Mouse (Mus musculus) ovary, postnatal 36 days (tissue): ENCODE data around the gene Grin3b.

ENCODE experiments used
- DNase-seq: peaks from one replicate; pipeline ENCODE4 v3.0.0; 2022; ENCODE audit warnings: low spot score, mixed read lengths

Gene Grin3b

DNA sequence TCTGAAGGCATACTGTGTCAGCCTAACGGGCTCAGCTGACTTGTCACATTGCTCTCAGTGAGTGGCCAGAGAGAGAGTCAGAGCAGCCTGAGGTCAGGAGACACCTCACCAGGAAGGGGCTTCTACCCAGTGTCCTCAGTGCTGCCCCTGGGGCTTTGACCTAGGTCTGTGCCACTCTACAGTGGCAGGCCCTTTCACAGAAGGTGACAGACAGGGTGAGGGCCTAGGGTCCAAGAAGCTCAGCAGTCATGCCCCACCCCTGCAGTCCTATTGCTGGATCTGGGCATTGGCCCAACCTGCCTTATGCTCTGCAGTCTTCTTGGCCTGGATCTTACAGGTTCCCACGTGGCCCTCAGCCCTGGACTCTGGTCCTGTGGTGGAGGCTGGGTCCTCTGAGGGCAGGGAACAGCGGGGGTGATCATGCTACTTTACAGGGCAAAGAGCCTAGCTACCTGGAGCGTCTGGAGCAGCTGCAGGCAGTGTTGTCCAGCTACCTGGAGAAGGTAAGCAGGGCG lies 3.6 kb upstream of the Grin3b start:
- DNase-seq: no peak

- DNase-seq: no peak
Observed at GRCm38 (mm10) chr10:79968181-79968580, 2.3 kb upstream of the Grin3b start.

- no peak for DNase-seq
Observed at GRCm38 (mm10) chr10:79969124-79969568, 1.4 kb upstream of the Grin3b start.

DNA sequence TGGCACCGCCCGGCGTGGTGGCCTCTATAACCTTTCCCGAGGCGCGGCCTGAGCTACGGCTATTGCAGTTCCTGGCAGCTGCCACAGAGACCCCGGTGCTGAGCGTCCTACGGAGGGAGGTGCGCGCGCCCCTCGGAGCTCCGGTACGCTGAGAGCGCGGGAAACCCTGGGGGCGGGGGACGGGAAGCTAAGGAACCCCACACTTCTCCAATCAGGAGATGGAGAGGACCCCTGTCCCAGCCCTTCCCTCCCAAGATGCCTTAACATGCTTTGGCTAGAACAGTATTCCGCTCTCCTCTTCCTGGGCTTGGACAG lies 625 bp downstream of the Grin3b start:
- DNase-seq: no peak

DNA sequence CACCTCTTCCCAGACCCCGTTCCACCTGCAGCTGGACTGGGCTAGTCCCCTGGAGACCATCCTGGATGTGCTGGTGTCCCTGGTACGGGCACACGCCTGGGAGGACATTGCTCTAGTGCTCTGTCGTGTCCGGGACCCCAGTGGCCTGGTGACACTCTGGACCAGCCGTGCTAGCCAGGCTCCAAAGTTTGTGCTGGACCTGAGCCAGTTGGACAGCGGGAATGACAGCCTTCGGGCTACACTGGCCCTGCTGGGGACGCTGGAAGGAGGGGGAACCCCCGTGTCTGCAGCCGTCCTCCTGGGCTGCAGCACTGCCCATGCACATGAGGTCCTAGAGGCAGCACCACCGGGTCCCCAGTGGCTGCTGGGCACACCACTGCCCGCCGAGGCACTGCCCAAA lies 2.3 kb downstream of the Grin3b start:
- DNase-seq: no peak

DNA sequence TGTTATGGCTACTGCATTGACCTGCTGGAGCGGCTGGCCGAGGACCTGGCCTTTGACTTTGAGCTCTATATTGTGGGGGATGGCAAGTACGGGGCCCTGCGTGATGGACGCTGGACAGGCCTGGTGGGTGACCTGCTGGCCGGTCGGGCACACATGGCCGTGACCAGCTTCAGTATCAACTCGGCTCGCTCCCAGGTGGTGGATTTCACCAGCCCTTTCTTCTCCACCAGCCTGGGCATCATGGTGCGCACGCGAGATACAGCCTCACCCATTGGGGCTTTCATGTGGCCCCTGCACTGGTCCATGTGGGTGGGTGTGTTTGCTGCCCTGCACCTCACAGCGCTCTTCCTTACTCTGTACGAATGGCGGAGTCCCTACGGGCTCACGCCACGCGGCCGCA lies 3.6 kb downstream of the Grin3b start:
- DNase-seq: no peak

DNA sequence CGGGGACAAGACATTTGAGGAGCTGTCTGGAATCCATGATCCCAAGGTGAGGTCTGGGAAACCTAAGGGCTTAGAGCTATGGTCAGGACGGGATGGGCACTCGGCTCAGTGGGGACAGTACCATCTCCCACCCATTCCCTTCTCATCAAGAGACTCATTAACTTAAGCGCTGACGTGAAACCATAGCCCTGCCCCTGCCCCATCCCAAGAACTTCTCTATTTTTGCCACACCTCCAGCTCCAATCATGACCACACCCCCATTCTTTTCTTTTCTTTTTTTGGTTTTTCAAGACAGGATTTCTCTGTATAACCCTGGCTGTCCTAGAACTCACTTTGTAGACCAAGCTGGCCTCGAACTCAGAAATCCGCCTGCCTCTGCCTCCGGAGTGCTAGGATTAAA lies 4.2 kb downstream of the Grin3b start:
- DNase-seq: no peak

- no peak for DNase-seq
Observed at GRCm38 (mm10) chr10:79976071-79976721, 5.7 kb downstream of the Grin3b start.

- no peak for DNase-seq
Observed at GRCm38 (mm10) chr10:79976722-79977107, 6.2 kb downstream of the Grin3b start.

DNA sequence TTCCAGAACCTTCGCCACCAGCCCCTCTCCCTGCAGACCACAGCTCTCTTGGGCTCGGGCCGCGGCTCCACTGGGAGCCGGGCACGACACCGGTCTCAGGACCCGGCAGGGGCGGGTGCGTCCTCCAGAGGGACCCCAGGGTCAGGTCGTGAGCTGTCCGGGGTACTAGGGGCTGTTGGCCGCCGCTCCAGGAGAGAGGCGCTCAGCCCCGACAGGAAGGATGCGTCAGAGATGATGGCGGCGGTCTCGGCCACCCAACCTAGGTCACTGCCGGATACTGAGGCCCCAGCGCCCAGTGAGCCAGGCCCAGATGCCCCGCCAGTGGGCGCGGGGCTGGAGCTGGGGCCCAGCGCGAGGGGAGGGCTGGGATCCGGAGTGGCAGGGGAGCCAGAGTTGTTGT lies 6.8 kb downstream of the Grin3b start:
- DNase-seq: no peak

DNA sequence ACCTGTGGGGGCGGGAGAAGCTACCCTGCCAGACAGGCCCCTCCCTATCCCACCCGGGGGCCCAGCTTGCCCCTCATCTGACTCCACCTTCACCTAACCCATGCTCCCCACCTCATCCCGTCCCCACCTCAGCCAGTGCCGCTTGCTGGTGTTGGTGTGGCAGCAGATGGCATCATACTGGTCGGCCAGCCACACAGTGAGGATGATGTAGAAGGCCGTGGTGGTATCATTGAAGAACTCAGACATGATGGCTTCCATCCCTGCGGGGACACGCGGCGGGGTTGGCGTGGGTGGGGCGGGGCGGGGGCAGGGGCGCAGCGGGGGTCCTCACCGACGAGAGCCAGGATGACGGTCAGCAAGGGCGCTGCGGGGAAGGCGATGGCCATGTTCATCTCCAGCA lies 7.5 kb downstream of the Grin3b start:
- DNase-seq: no peak

- no peak for DNase-seq
Observed at GRCm38 (mm10) chr10:79979401-79980155, 9.1 kb downstream of the Grin3b start.

- no peak for DNase-seq
Observed at GRCm38 (mm10) chr10:79983205-79983604, 12.7 kb downstream of the Grin3b start.

DNA sequence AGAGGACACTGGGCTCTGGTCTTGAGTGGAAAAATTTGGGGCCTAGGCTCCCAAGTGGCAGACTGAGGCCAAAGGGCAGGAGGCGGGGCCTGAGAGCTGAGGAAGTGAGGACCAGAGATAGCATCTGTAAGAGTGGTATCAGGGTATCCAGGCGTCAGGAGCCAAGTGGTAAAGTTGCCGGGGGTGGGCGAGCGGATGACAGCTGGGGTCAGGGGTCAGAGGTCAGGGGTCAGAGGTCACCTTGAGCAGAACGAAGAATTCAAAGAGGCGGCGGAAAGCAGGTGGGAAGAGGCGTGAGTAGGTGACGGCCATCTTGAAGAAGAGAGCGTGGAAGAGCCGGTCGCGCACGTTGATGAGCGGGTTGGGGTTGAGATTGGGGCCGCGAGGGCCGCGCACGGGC lies 13.2 kb downstream of the Grin3b start:
- peak; percentile 60 for DNase-seq

GRCm38 (mm10) chr10:79984195-79984816 lies 13.8 kb downstream of the Grin3b start, which contains the start of gene Tmem259:
Gene Tmem259, minus strand, starts transcription at chr10:79984330.
- peak; percentile 88 for DNase-seq

DNA sequence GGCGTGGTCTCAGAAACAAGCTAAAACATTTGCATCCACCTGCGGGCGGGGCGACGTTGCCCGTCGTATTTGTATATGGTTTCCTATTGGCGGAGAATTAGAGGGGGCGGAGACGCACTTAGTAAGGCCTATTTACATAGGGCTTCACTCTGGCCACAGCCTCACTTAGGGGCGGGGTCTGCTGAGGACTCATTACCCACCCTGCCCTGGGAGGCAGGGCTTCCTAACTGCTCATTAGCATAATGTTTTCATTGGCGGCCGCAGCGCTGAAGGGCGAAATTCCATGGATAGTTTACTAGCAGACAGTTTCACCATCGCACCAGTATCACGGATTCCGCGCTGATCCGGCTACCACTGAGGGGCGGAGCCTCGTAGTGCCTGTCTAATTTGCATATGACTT lies 14.4 kb downstream of the Grin3b start:
- DNase-seq: peak; percentile 89

DNA sequence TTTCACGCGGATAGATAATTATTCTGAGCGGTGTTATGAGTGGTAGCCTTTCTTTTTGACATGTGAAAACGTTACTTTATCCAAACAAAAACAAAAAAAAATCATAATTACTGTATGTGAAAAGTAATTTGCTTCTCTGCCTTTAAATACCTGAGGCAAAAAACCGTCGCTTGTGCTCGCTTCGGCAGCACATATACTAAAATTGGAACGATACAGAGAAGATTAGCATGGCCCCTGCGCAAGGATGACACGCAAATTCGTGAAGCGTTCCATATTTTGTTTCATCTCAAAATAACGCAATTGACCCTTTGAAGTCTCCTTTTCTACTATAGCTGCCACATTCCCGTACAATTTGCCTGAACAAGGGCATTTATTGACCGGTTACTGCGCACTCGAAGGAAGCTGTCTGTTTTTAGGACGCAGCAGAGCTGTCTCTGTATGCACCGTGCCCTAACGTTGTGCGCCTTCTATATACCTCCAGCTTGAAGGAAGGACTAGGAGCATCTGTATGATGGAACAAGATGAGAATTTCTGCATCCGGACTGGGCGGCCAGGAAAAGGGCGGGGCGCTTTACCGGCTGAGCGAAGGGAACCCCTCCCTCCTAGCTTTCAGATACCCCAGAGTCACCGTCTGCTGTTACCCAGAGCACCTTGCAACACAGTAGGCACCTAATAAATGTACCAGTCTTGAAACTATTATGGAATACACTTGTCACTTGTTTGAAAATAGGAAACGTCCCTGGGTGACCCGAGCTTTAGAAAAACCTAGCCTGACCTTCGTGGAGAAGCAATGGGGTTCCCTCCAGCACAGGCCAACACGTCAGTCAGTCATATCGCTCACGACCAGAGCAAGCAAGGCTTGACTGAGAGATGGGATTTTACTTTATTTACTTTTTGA lies 15.1 kb downstream of the Grin3b start:
- DNase-seq: no peak

DNA sequence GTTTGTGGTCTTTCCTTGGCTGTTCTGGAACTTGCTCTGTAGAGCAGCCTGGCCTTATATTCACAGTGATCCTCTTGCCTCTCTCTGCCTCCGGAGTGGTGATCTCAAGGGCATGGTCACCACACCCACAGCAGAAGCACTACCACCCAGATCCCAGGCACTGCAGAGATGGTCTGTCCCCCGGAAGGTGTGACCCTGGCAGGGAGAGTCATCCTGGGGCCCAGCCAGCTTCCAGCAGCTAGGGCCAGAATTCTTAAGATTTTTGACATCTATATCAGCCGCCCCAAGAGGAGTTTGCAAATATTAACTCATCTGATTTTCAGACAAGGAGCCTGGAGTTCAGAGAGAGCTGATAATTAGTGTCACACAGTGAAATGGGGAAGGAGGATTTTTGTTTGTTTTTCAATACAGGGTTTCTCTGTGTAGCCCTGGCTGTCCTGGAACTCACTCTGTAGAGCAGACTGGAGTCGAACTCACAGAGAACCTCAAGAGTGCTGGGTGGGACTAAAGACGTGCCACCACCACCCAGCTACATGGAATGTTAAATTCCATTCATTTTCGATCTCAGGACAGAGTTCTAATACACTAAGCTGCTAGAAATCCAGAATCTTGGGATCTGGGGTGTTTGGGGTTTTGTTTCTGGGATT lies 15.8 kb downstream of the Grin3b start:
- no peak for DNase-seq

DNA sequence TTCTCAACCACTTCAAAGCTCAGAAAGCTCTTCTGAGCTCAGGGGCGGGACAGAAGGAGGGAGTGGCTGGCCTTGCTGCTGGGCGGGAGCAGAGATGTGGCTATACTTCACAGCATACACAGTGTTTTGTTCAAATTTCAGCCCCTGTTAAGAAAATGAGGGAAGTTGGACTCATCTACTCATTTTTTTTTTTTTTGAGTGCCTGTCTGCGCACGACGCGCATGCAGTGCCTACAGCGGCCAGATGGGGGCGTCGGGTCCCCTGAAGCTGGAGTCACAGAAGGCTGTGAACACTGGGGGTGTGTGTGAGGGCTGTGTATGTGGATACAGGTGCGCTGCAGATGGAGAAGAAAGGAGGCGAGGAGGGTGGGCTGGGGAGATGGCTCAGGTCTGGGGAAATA lies 16.4 kb downstream of the Grin3b start:
- peak; percentile 80 for DNase-seq

DNA sequence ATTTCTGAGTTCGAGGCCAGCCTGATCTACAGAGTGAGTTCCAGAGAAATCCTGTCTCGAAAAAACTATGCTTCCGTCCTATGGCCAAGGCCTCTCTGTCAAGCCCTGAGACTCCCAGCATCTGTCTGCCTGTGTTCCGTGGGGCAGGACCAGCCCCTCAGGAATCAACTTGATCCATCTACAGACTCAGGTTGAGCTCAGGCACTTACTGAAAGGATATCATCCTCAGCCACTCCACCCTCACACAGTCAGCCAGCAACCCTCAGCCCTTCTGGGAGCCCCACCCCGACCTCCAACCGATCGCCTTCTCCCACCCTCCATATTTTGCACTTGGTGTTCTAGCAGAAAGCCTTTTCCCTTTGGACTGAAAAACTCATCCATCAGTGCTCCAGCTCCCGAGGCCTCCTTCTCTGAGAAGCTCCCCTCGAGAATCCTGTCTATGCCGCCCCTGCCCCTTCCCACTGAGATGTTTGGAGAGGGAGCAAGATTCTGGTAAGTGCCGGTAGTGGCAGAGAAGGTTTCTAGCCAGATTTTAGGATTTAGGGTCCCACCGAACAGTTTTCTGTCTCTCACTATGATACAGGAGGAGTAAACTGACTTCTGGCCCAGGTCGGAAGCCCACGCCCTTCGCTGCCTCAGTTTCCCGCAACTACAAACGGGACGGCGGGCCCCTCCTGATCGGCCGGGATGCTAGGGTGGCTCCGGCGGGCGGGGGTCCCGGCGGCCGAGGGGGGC lies 17.4 kb downstream of the Grin3b start:
- no peak for DNase-seq
